Mouse (Mus musculus): ENCODE measurements around the gene Pex11g.

DNA sequence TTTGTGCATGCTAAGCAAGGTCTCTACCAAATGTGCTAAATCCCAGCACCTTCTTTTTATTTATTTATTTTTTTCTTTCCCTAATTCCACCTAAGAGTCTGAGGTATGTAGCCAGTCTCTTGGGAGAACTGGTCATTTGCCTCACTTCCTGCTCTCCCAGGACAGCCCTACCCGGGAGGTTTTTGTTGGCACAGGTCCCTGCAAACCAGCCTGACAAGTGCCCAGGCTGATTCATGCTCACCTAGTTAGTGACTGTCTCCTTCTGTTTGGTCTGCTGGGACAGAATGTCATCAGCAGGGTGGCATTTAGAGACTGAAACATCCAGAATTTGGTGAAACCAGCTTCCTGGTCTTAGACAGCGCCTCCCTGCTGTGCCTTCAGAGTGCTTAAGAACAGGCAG, 37.5 kb downstream of the Pex11g start:
- TF ChIP-seq CTCF (IDR thresholded peaks at IDR 0.05; ENCODE audit: low read depth) (no peak), EP300 (IDR thresholded peaks at IDR 0.05; ENCODE audit: low read depth) (no peak)
